Mouse (Mus musculus) CH12.LX (cell line): ENCODE results near the gene Ap2b1. TPM values are rescaled to one million over a fixed set of nuclear protein-coding genes. Genes with fewer than 3 reads are reported as not detected.
A peak's percentile ranks its signal among the peaks of the same experiment; 100 is the strongest.
"Not testable (repeated sequence)": the region's sequence is repeated elsewhere in the genome, so short reads cannot be mapped to it uniquely, and the experiment has no call there.

Experiments
- DNase-seq: peaks from one replicate; pipeline ENCODE4 v3.0.0-alpha.2; 2013; ENCODE audit errors: extremely low read depth
- H3K27ac ChIP-seq: 2 replicates; pipeline ENCODE4 v1.5.1; 2012; ENCODE audit warnings: low read depth, mild to moderate bottlenecking, control low read depth, moderate library complexity; ENCODE audit not compliant: insufficient read depth
- H3K27me3 ChIP-seq: replicated peaks from 2 replicates; pipeline ENCODE3; 2012; ENCODE audit warnings: inconsistent platforms
- H3K36me3 ChIP-seq, 2 experiments: replicated peaks in 1 of 2; 2 replicates each; pipeline versions ENCODE3 to v1.6.1; 2012; ENCODE audit warnings: inconsistent platforms in 1 of 2, low read length in 1 of 2, mild to moderate bottlenecking in 1 of 2, mixed read lengths in 1 of 2, moderate library complexity in 1 of 2; ENCODE audit not compliant: control insufficient read depth in 1 of 2, insufficient read depth in 1 of 2
- H3K4me1 ChIP-seq, 2 experiments: 2 replicates each; pipeline ENCODE4 v1.6.1; 2012; ENCODE audit warnings: inconsistent platforms in 1 of 2, moderate library complexity in 1 of 2; ENCODE audit not compliant: insufficient read depth in 2 of 2, control insufficient read depth in 1 of 2
- H3K4me2 ChIP-seq: 2 replicates; pipeline ENCODE4 v1.6.1; 2012; ENCODE audit warnings: low read depth, mild to moderate bottlenecking, control low read depth; ENCODE audit not compliant: poor library complexity, insufficient read depth, severe bottlenecking
- H3K4me3 ChIP-seq, 3 experiments: fragments of 150-350 bp in 1 of 3; sonication (generic) in 1 of 3; replicated peaks in 1 of 3; 2 replicates each; pipeline versions ENCODE3 to v1.5.1; 2011 to 2012; ENCODE audit warnings: low read depth in 2 of 3, low read length in 2 of 3, mild to moderate bottlenecking in 2 of 3, moderate library complexity in 2 of 3, control low read depth in 1 of 3, improper control_type of control experiment in 1 of 3, inconsistent platforms in 1 of 3, mixed read lengths in 1 of 3; ENCODE audit not compliant: poor library complexity in 1 of 3
- H3K79me2 ChIP-seq: replicated peaks from 2 replicates; pipeline ENCODE4 v1.6.1; 2012; ENCODE audit warnings: mild to moderate bottlenecking, moderate library complexity; ENCODE audit not compliant: control insufficient read depth, poor library complexity, insufficient read depth, severe bottlenecking; ENCODE audit errors: extremely low read depth
- H3K9ac ChIP-seq: 2 replicates; pipeline ENCODE4 v1.6.1; 2012; ENCODE audit warnings: low read depth, mild to moderate bottlenecking, control low read depth, moderate library complexity; ENCODE audit not compliant: insufficient read depth
- H3K9me3 ChIP-seq: replicated peaks from 2 replicates; pipeline ENCODE3; 2012; ENCODE audit warnings: low read length, inconsistent platforms, mixed read lengths
- CHD1 ChIP-seq: IDR thresholded peaks from 2 replicates; pipeline ENCODE4 v1.6.1; 2012; ENCODE audit warnings: low read depth, low read length, improper control_type of control experiment, inconsistent platforms
- CTCF ChIP-seq, 2 experiments: IDR thresholded peaks in 1 of 2; conservative IDR thresholded peaks in 1 of 2; 2 replicates each; pipeline ENCODE4 v1.5.1; 2011 to 2012; ENCODE audit warnings: low read depth in 2 of 2, low read length in 2 of 2, improper control_type of control experiment in 1 of 2, inconsistent platforms in 1 of 2, mild to moderate bottlenecking in 1 of 2, moderate library complexity in 1 of 2
- E2F4 ChIP-seq: IDR thresholded peaks from 2 replicates; pipeline ENCODE4 v1.6.1; 2011; ENCODE audit warnings: low read depth, low read length, improper control_type of control experiment; ENCODE audit not compliant: insufficient replicate concordance
- IRF4 ChIP-seq: IDR thresholded peaks from 2 replicates; pipeline ENCODE4 v1.6.1; 2014; ENCODE audit warnings: low read depth, mild to moderate bottlenecking, inconsistent platforms, low read length, improper control_type of control experiment
- JUN ChIP-seq: IDR thresholded peaks from 2 replicates; pipeline ENCODE4 v1.6.1; 2011; ENCODE audit warnings: low read depth, mild to moderate bottlenecking, low read length, improper control_type of control experiment, moderate library complexity; ENCODE audit not compliant: insufficient read depth
- JUND ChIP-seq: conservative IDR thresholded peaks from 2 replicates; pipeline ENCODE4 v1.6.1; 2011; ENCODE audit warnings: low read depth, low read length, improper control_type of control experiment
- KAT2A ChIP-seq: IDR thresholded peaks from 2 replicates; pipeline ENCODE4 v1.6.1; 2012; ENCODE audit warnings: low read length, improper control_type of control experiment, inconsistent platforms; ENCODE audit not compliant: insufficient replicate concordance
- MAX ChIP-seq: IDR thresholded peaks from 2 replicates; pipeline ENCODE4 v1.6.1; 2011; ENCODE audit warnings: low read length, improper control_type of control experiment
- MXI1 ChIP-seq: IDR thresholded peaks from 2 replicates; pipeline ENCODE4 v1.6.1; 2011; ENCODE audit warnings: mild to moderate bottlenecking, low read depth, low read length, improper control_type of control experiment
- NELFE ChIP-seq: IDR thresholded peaks from 2 replicates; pipeline ENCODE4 v1.6.1; 2011; ENCODE audit warnings: low read depth, low read length, improper control_type of control experiment
- NRF1 ChIP-seq: IDR thresholded peaks from 2 replicates; pipeline ENCODE4 v1.6.1; 2014; ENCODE audit warnings: low read depth, mild to moderate bottlenecking, inconsistent platforms, low read length, improper control_type of control experiment, moderate library complexity
- POLR2AphosphoS2 ChIP-seq: IDR thresholded peaks from 2 replicates; pipeline ENCODE4 v1.6.1; 2011; ENCODE audit warnings: low read depth, low read length, improper control_type of control experiment
- RAD21 ChIP-seq: IDR thresholded peaks from 2 replicates; pipeline ENCODE4 v1.6.1; 2011; ENCODE audit warnings: low read depth, mild to moderate bottlenecking, low read length, improper control_type of control experiment, moderate library complexity
- RCOR1 ChIP-seq: conservative IDR thresholded peaks from 2 replicates; pipeline ENCODE4 v1.6.1; 2012; ENCODE audit warnings: low read depth, mild to moderate bottlenecking, inconsistent platforms, low read length, improper control_type of control experiment
- SIN3A ChIP-seq: IDR thresholded peaks from 2 replicates; pipeline ENCODE4 v1.6.1; 2012; ENCODE audit warnings: low read length, improper control_type of control experiment, inconsistent platforms
- SMC3 ChIP-seq: IDR thresholded peaks from 2 replicates; pipeline ENCODE4 v1.6.1; 2011; ENCODE audit warnings: low read depth, low read length, improper control_type of control experiment
- TBP ChIP-seq: conservative IDR thresholded peaks from 2 replicates; pipeline ENCODE4 v1.6.1; 2011; ENCODE audit warnings: low read depth, low read length, improper control_type of control experiment
- USF1 ChIP-seq: IDR thresholded peaks from 2 replicates; pipeline ENCODE4 v1.6.1; 2014; ENCODE audit warnings: low read depth, mild to moderate bottlenecking, inconsistent platforms, low read length, improper control_type of control experiment
- ZC3H11A ChIP-seq: IDR thresholded peaks from 2 replicates; pipeline ENCODE4 v1.6.1; 2012; ENCODE audit warnings: low read depth, mild to moderate bottlenecking, inconsistent platforms, low read length, improper control_type of control experiment
- dilution Hi-C: fragments of 300-500 bp; cut with MboI; formaldehyde crosslinking; loops from 2 replicates; pipeline ENCODE4 v1.14.3; 2020; ENCODE audit warnings: low sequenced_read_pairs; ENCODE audit not compliant: extremely low pct_unique_long_range_greater_than_20kb, extremely low pct_ligation_motif_present
- in situ Hi-C: fragments of 300-500 bp; cut with MboI; formaldehyde crosslinking; loops from 3 replicates; pipeline ENCODE4 v1.14.3; 2019; ENCODE audit warnings: low sequenced_read_pairs, low pct_ligation_motif_present, low pct_unique_long_range_greater_than_20kb, mixed read lengths
- polyA plus RNA-seq: library from polyadenylated mRNA; unstranded; fragments of >175 nt; gene quantifications from 2 replicates; pipeline ENCODE4 v1.2.1, GENCODE M21; 2012; ENCODE audit warnings: low read depth; ENCODE audit not compliant: insufficient read length
- total RNA-seq, 2 experiments: library from RNA; depleted of rRNA; stranded (reverse); fragments of 300-350 nt in 1 of 2; fragments of >200 nt in 1 of 2; gene quantifications; 2 replicates each; pipeline ENCODE4 v1.2.3; 2012 to 2014

The Ap2b1 gene
- total and polyA plus RNA-seq, 3 experiments, result 58.3 to 78.8 (median 59.1) TPM

- in situ Hi-C loops, result loop anchor here (5.0 kb wide), 1 partner anchor 101 kb away; the partner anchor contains the start of gene Gas2l2
- DNase-seq, result not testable (repeated sequence)
Measured at GRCm38 (mm10) chr11:83326692-83327091, 27.9 kb downstream of the Ap2b1 start.

GRCm38 (mm10) chr11:83327427-83327826 lies 28.6 kb downstream of the Ap2b1 start:
- H3K36me3 ChIP-seq, result peaks cover 48 to 79% of the 10 kb centered on the region in 2 experiments
- no peak overlapping the region for H3K9ac ChIP-seq
- in situ Hi-C loops (loop anchor here (5.0 kb wide), 1 partner anchor 100 kb away; the partner anchor contains the start of gene Gas2l2), dilution Hi-C loops (no loop called here)
- H3K4me1 ChIP-seq, result peaks cover 0 to 16% of the 10 kb centered on the region in 2 experiments; a peak in 2 of 4 replicates
- no peaks in the 10 kb centered on the region for H3K79me2 ChIP-seq
- no peak overlapping the region for H3K27ac ChIP-seq
- H3K27me3 ChIP-seq, result no peaks in the 10 kb centered on the region
- H3K4me2 ChIP-seq, result no peak overlapping the region
- no peaks in the 10 kb centered on the region for H3K9me3 ChIP-seq
- H3K4me3 ChIP-seq, result no peak overlapping the region
- peak; percentile 93 for DNase-seq
- no peak for TF ChIP-seq IRF4
- TF ChIP-seq MXI1, result no peak; the same call in 1 of the 2 replicates
- TF ChIP-seq JUN, result 0 out of 2 replicates have a peak, but pooled peaks have one; percentile 20
- no peak for TF ChIP-seq POLR2AphosphoS2
- TF ChIP-seq SMC3, result peak; percentile 87
- 0 out of 2 replicates have a peak, but pooled peaks have one; percentile 54 for TF ChIP-seq CHD1
- no peak for TF ChIP-seq TBP
- TF ChIP-seq RAD21, result peak; percentile 68
- TF ChIP-seq ZC3H11A, result no peak
- TF ChIP-seq RCOR1, result no peak
- no peak for TF ChIP-seq USF1
- TF ChIP-seq NELFE, result peak; percentile 27; the same call in 1 of the 2 replicates
- no peak for TF ChIP-seq E2F4
- TF ChIP-seq CTCF (conservative IDR thresholded peaks at IDR 0.05 in 1 of 2, IDR thresholded peaks at IDR 0.05 in 1 of 2; ENCODE audit: low read depth in 2 of 2, low read length in 2 of 2), result peak; percentile 73 to 92
- 0 out of 2 replicates have a peak, but pooled peaks have one; percentile 10 for TF ChIP-seq JUND
- TF ChIP-seq KAT2A, result no peak
- TF ChIP-seq MAX, result 0 out of 2 replicates have a peak, but pooled peaks have one; percentile 9
- TF ChIP-seq NRF1, result no peak
- TF ChIP-seq SIN3A, result 0 out of 2 replicates have a peak, but pooled peaks have one; percentile 30

More at GRCm38 (mm10) chr11:83326692-83327091, 27.9 kb downstream of the Ap2b1 start:
- H3K9ac ChIP-seq, H3K9me3 ChIP-seq, dilution Hi-C loops, H3K79me2 ChIP-seq, H3K27ac ChIP-seq, H3K4me2 ChIP-seq, H3K27me3 ChIP-seq, H3K4me3 ChIP-seq: not testable (repeated sequence)
- Histone ChIP-seq H3K4me1 (peaks cover 0 to 16% of the 10 kb centered on the region in 2 experiments; a peak in 2 of 4 replicates), H3K36me3 (peaks cover 55 to 85% of the 10 kb centered on the region in 2 experiments)
- peak in 1 of 2 experiments; percentile 56; a peak in 2 of 4 replicates for TF ChIP-seq CTCF (conservative IDR thresholded peaks at IDR 0.05 in 1 of 2, IDR thresholded peaks at IDR 0.05 in 1 of 2; ENCODE audit: low read depth in 2 of 2, low read length in 2 of 2)
